Mouse (Mus musculus) right cerebral cortex, adult 2 months (tissue): Measurements from ENCODE around the gene Trim25.

ENCODE experiments used
- DNase-seq, 2 experiments: peaks; one replicate each; pipeline ENCODE4 v3.0.0; 2021 to 2022; ENCODE audit warnings: low spot score in 2 of 2

Gene Trim25

GRCm38 (mm10) chr11:88998974-88999722, at the start of gene Trim25:
TSS of gene Trim25 (plus strand) at chr11:88999376.
- DNase-seq = peak; percentile 35 to 44

- DNase-seq = no peak
Observed at GRCm38 (mm10) chr11:88949802-88950639, 49.2 kb upstream of the Trim25 start.

GRCm38 (mm10) chr11:88950640-88951250, 48.4 kb upstream of the Trim25 start:
- no peak for DNase-seq

GRCm38 (mm10) chr11:88951576-88951975, 47.6 kb upstream of the Trim25 start:
- no peak for DNase-seq

GRCm38 (mm10) chr11:88952117-88952516, 47.1 kb upstream of the Trim25 start:
- DNase-seq = no peak

GRCm38 (mm10) chr11:88953582-88953981, 45.6 kb upstream of the Trim25 start:
- no peak for DNase-seq

GRCm38 (mm10) chr11:88954803-88955202, 44.4 kb upstream of the Trim25 start:
- DNase-seq = no peak

- DNase-seq = peak; percentile 95 to 97
Observed at GRCm38 (mm10) chr11:88955217-88955969, 43.8 kb upstream of the Trim25 start, which contains the start of gene Scpep1. TSS of gene Scpep1 (minus strand) at chr11:88955465.

- no peak for DNase-seq
Observed at GRCm38 (mm10) chr11:88958851-88959250, 40.3 kb upstream of the Trim25 start.

GRCm38 (mm10) chr11:88966881-88967361, 32.3 kb upstream of the Trim25 start, which contains the start of gene Elobl:
TSS of gene Elobl (minus strand) at chr11:88966931.
- no peak for DNase-seq

GRCm38 (mm10) chr11:88970202-88970732, 28.9 kb upstream of the Trim25 start, which contains the start of gene Coil:
TSS of gene Coil (plus strand) at chr11:88970252.
- no peak for DNase-seq

GRCm38 (mm10) chr11:88973776-88974701, 25.1 kb upstream of the Trim25 start:
- DNase-seq = peak; percentile 97

- DNase-seq = no peak
Observed at GRCm38 (mm10) chr11:88976320-88976719, 22.9 kb upstream of the Trim25 start.

- no peak for DNase-seq
Observed at GRCm38 (mm10) chr11:88977188-88977587, 22.0 kb upstream of the Trim25 start.

GRCm38 (mm10) chr11:88981337-88981736, 17.8 kb upstream of the Trim25 start:
- no peak for DNase-seq

- no peak for DNase-seq
Observed at GRCm38 (mm10) chr11:88986616-88987015, 12.6 kb upstream of the Trim25 start.

GRCm38 (mm10) chr11:88988956-88989355, 10.2 kb upstream of the Trim25 start:
- DNase-seq = no peak

GRCm38 (mm10) chr11:88989530-88989929, 9.6 kb upstream of the Trim25 start:
- DNase-seq = no peak

GRCm38 (mm10) chr11:88993186-88993585, 6.0 kb upstream of the Trim25 start:
- DNase-seq = no peak

GRCm38 (mm10) chr11:88993625-88994024, 5.6 kb upstream of the Trim25 start:
- DNase-seq = peak; percentile 43 to 47
